ENCODE assay signal across 7 mouse cellular contexts in the genomic region with DNA sequence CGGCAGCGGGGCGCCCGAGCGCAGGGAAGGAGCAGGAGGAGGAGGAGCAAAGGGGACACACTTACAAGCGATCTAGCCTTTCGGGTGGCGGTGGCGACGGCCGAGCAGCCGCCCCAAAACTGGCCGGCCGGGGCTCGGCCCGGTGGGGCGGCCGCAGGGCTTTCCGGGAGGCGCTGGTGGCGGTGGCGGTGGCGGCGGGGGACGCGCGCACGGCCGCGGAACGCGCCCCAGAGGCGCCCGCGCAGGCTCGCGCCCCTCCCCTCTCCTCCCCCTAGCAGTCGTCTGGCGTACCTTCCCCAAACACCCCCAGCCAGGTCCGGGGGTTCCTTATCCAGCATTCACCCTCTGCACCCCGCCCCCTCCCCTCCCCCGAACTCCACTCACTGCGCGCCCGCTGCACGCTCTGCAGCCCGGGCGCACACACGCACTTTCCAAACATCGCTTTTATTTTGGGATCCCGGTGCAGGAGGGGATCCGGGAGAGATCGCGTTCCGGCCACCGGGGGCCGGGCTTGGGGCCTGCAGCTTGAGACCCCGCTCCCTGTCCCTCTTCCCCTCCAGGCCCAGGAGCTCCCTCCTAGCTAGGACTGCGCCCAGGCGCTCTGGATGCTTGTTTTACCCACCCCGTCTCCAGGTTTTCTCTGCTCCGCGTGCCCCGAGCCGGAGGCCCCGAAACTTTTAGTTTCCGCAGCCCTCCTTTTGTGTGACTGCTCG. TPM values are rescaled to one million over a fixed set of nuclear protein-coding genes. Genes with fewer than 3 reads are reported as not detected.
DNase-seq lines count a peak whose midpoint lies in the region; ATAC-seq and TF ChIP-seq lines count a peak whose summit lies in the region.

No protein-coding gene starts in this region.

- peak overlapping the region; percentile 92 for H3K4me3 ChIP-seq in hindbrain, embryonic 11.5 days (ENCODE audit: low read depth, low read length)
- peak overlapping the region; percentile 88 for H3K4me3 ChIP-seq in small intestine, adult 2 months (ENCODE audit: low read depth, low read length)

- no peak for TF ChIP-seq CTCF in small intestine, adult 2 months (IDR thresholded peaks at IDR 0.05; ENCODE audit: extremely low read depth, insufficient read length, insufficient replicate concordance, low read depth, low read length)

- DNase-seq in R1 (ENCODE audit: low read depth, low spot score) = peak; percentile 90
- peak; percentile 7 for DNase-seq in cerebellum, adult 9-11 months
- peak; percentile 34 to 52 for DNase-seq in frontal cortex, postnatal 10 days (ENCODE audit: low spot score in 2 of 2)
- peak; percentile 83 for DNase-seq in hindbrain, embryonic 11.5 days (ENCODE audit: low spot score)
- peak; percentile 18 to 55 for DNase-seq in left cerebral cortex, adult 8-10 months (ENCODE audit: low spot score in 2 of 2)
- peak; percentile 86 for DNase-seq in mesoderm, embryonic 11.5 days (ENCODE audit: low read depth, low spot score)

- peak overlapping the region; percentile 82 for H3K4me2 ChIP-seq in hindbrain, embryonic 11.5 days (replicated peaks; ENCODE audit: low read depth, low read length)

- H3K27me3 ChIP-seq in hindbrain, embryonic 11.5 days (ENCODE audit: control insufficient read depth, insufficient read depth, low read length) = no peaks in the 10 kb centered on the region
- H3K27me3 ChIP-seq in small intestine, adult 2 months (ENCODE audit: control insufficient read depth, insufficient read depth, low read length) = no peaks in the 10 kb centered on the region

- peak; percentile 70 for ATAC-seq in hindbrain, embryonic 11.5 days (ENCODE audit: low FRiP score)

- H3K9ac ChIP-seq in hindbrain, embryonic 11.5 days (ENCODE audit: low read depth, low read length) = peak overlapping the region; percentile 96

- no peak for TF ChIP-seq POLR2A in small intestine, adult 2 months (IDR thresholded peaks at IDR 0.05; ENCODE audit: low read depth, low read length)

- 0% methylated on average over 43 of the region's 68 CpGs for WGBS in hindbrain, embryonic 11.5 days
- under 1% methylated on average over 68 of the region's 68 CpGs for WGBS in small intestine, adult 2 months

- no peaks in the 10 kb centered on the region; the same call in 1 of the 2 replicates for H3K4me1 ChIP-seq in hindbrain, embryonic 11.5 days (replicated peaks; ENCODE audit: control insufficient read depth, insufficient read depth, low read length)
- no peaks in the 10 kb centered on the region for H3K4me1 ChIP-seq in small intestine, adult 2 months (ENCODE audit: control insufficient read depth, insufficient read depth, insufficient read length, low read length)

- no peaks in the 10 kb centered on the region for H3K36me3 ChIP-seq in hindbrain, embryonic 11.5 days (ENCODE audit: control insufficient read depth, insufficient read depth, low read length)
- H3K36me3 ChIP-seq in small intestine, adult 2 months (ENCODE audit: control insufficient read depth, insufficient read depth, low read length) = no peaks in the 10 kb centered on the region

- H3K9me3 ChIP-seq in hindbrain, embryonic 11.5 days (ENCODE audit: control insufficient read depth, low read length) = no peaks in the 10 kb centered on the region

- peak overlapping the region; percentile 99 for H3K27ac ChIP-seq in hindbrain, embryonic 11.5 days (ENCODE audit: low read depth, low read length)
- peak overlapping the region; percentile 81 for H3K27ac ChIP-seq in small intestine, adult 2 months (ENCODE audit: insufficient read depth, low read depth, low read length)

RNA-seq across cellular contexts. Expression of a gene that starts 0.4 kb away (rescaled TPM):
- 77.5 and 80.7 TPM in 2 replicates for polyA plus RNA-seq in hindbrain, embryonic 11.5 days (2014; fragmentation: Nextera tagmentation; extraction: Ambion mirVana)
- total RNA-seq in left cerebral cortex, adult 8-10 months (2022) = 100 to 1,000 TPM in 3 of 4 experiments, 10 to 100 TPM in 1; 98.0 to 109 (median 107) TPM
- 13.1 and 16.2 TPM in 2 replicates for polyA plus RNA-seq in small intestine, adult 2 months (2012; rRNA removed)

Comparison
In these comparisons a context has a peak if more than half of its experiments do, and no peak if none do; other contexts are left out.
1. Peak in every context shown above with its lines: DNase-seq, ATAC-seq, H3K4me3 ChIP-seq and H3K27ac ChIP-seq.
2. DNase-seq: peak in every context shown above with its lines; median percentile 90 in R1; 86 in mesoderm, embryonic 11.5 days; 83 in hindbrain, embryonic 11.5 days; 43 in frontal cortex, postnatal 10 days; 36 in left cerebral cortex, adult 8-10 months; 7 in cerebellum, adult 9-11 months.